Mouse (Mus musculus) neural tube, embryonic 10.5 days (tissue): Measurements from ENCODE around the gene 6030458C11Rik.

ENCODE experiments used
- DNase-seq: peaks from one replicate; pipeline ENCODE4 v3.0.0-alpha.2; 2017; ENCODE audit warnings: low spot score; ENCODE audit errors: extremely low spot score

Gene 6030458C11Rik

DNA sequence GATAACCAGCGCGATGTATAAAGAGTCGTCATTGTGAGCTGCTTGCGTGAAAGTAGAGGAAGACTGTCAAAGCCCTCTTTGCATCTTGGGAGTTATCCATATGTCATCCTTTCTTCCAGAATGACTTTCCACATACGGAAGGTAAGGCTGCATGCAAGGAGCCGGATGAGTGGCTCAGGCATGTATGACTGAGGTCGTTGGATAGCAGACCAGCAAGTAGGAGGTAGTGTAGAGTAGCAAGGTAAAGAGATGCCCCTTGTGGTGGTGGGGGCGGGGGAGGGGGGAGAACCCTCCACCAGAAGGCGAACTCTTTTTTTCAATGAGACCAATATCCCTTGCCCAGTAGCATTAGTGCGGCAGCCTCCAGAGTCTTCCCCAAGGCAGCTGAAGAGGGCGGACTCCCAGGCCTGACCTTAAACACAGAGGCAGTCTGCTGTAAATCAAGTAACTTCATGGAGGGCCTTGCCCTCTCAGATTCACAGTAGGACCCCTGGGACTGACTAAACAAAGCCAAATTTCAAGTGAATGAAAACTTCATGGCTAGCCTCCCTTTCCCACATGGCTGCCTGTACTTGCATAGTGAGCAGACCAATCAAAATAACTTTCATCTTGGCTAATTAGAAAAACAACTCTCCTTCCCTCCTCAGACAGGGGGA, 62.1 kb downstream of the 6030458C11Rik start:
- peak; percentile 37 for DNase-seq

DNA sequence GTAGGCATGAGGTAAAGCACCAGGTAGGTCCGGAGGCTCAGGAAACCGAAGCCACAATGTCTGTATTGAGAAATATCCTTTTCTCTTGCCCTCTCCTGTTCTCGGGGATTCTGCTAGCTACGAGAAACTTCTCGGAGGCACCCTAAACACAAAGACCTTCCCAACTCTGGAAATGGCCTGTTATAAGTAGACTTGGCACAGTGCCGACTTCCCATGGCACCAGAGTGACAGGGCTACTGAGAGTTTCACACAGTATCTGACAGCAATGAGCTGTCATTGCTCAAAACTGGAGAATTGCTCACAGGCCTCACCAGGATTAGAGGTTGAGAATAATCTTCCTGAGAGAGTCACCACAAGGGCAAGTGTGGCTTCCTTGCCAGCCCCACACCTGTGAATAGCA, 63.7 kb downstream of the 6030458C11Rik start:
- no peak for DNase-seq

DNA sequence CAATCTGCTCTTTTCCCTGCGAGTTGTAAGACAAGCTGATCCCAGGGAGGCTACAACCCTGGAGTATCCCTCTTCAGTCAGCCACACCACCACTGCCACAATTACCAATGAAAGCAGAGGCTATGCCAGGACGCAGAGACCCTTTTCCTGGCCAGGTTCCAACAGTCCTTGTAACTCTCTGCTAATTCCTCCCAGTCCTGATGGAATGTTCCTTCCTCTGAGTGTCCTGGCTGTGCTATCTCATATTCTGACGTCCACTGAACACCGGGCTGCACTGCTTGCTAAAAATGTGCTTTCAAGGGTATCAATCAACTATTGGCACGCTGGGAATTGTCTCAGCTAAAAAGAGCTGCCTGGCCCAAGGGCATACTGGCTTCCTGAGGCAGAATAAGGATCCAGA, 66.0 kb downstream of the 6030458C11Rik start:
- DNase-seq, result no peak
